Comparison of ENCODE assay signal across 31 mouse cellular contexts in the genomic region with DNA sequence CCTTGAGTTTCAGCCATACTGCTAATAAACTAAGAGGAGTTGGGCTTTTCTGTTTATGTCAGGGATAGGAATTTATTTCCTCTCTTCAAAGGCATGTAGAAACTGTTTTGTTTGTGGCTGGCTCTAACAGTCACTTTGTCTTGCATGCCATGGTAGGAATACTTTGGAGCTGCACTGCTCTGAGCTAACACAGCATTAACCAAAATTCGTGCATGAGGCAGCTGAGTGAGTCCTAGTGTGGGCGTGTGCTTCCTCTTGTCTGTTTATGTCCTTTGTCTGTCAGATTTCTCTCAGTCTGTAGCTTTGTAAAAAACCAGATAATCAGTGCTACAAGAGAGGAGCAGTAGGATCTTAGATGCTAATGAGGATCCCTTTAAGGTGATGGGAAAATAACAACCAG. TPM values are rescaled to one million over a fixed set of nuclear protein-coding genes. Genes with fewer than 3 reads are reported as not detected.
"Had no signal": no experiment of that assay in that cellular context is flagged by ENCODE, and none has a peak within 500 bp of the region (broad histone marks: within the 10 kb centered on the region; RNA-seq: fewer than 3 reads in every experiment).

No protein-coding gene starts in this region.

- H3K36me3 ChIP-seq: heart, embryonic 15.5 days; kidney, embryonic 15.5 days had no signal

- H3K4me2 ChIP-seq: heart, embryonic 11.5 days; heart, embryonic 13.5 days; heart, embryonic 15.5 days; hindbrain, embryonic 13.5 days; hindbrain, embryonic 15.5 days; kidney, embryonic 15.5 days; limb, embryonic 12.5 days; liver, embryonic 11.5 days; liver, embryonic 13.5 days had no signal

- H3K4me3 ChIP-seq: heart, adult 2 months; heart, embryonic 13.5 days; heart, embryonic 15.5 days; hindbrain, embryonic 13.5 days; hindbrain, embryonic 15.5 days; kidney, embryonic 15.5 days; limb, embryonic 10.5 days; limb, embryonic 12.5 days; liver, embryonic 13.5 days had no signal

- ATAC-seq: forebrain, postnatal 0 days; hindbrain, postnatal 0 days; intestine, embryonic 16.5 days had no signal

- H3K27ac ChIP-seq: heart, adult 2 months; heart, embryonic 13.5 days; heart, embryonic 15.5 days; hindbrain, embryonic 13.5 days; hindbrain, embryonic 15.5 days; hindbrain, postnatal 0 days; kidney, embryonic 15.5 days; kidney, postnatal 0 days; limb, embryonic 10.5 days; limb, embryonic 12.5 days; liver, embryonic 13.5 days had no signal

- DNase-seq: forebrain, postnatal 0 days; gastrocnemius, postnatal 14 days; gastrocnemius, postnatal 36 days; heart, adult 11 months; heart, adult 2 months; heart, postnatal 14 days; heart, postnatal 36 days; kidney, adult 11 months; kidney, adult 2 months; kidney, adult 9 months; kidney, postnatal 14 days; kidney, postnatal 36 days; layer of hippocampus, postnatal 36 days; liver; liver, embryonic 13.5 days had no signal

- H3K4me1 ChIP-seq: heart, embryonic 13.5 days; heart, embryonic 15.5 days; hindbrain, embryonic 13.5 days; hindbrain, embryonic 15.5 days; kidney, embryonic 15.5 days; limb, embryonic 10.5 days; limb, embryonic 12.5 days had no signal

- H3K9ac ChIP-seq: forebrain, postnatal 0 days; heart, embryonic 13.5 days; heart, embryonic 15.5 days; hindbrain, embryonic 13.5 days; hindbrain, embryonic 15.5 days; kidney, embryonic 15.5 days; limb, embryonic 12.5 days; liver, embryonic 13.5 days had no signal

- H3K9me3 ChIP-seq: heart, embryonic 13.5 days; heart, embryonic 15.5 days; hindbrain, embryonic 13.5 days; hindbrain, embryonic 15.5 days; kidney, embryonic 15.5 days; limb, embryonic 10.5 days; limb, embryonic 12.5 days; liver, embryonic 13.5 days had no signal

- H3K27me3 ChIP-seq: heart, embryonic 13.5 days; heart, embryonic 15.5 days; hindbrain, embryonic 13.5 days; hindbrain, embryonic 15.5 days; kidney, embryonic 15.5 days; limb, embryonic 12.5 days; liver, embryonic 13.5 days had no signal

RNA-seq across cellular contexts. Expression of a gene that starts 3.9 kb away (rescaled TPM):
- total RNA-seq: gastrocnemius, adult 18-20 months; gastrocnemius, postnatal 14 days; gastrocnemius, postnatal 36 days; heart, adult 2 months; hematopoietic stem cell, adult 5-6 weeks had no signal
- polyA plus RNA-seq: gonadal fat pad, adult 2 months; kidney, adult 2 months; large intestine, adult 2 months had no signal

RNA-seq across cellular contexts. Expression of a gene that starts 23.2 kb away (rescaled TPM):
- total RNA-seq: gastrocnemius, postnatal 14 days; gastrocnemius, postnatal 36 days; heart, adult 2 months; heart, postnatal 14 days; heart, postnatal 36 days; hematopoietic stem cell, adult 5-6 weeks had no signal
- polyA plus RNA-seq: gonadal fat pad, adult 2 months; kidney, adult 2 months; large intestine, adult 2 months had no signal
